Mouse (Mus musculus) G1E (cell line): ENCODE measurements around the gene Wscd1. TPM values are rescaled to one million over a fixed set of nuclear protein-coding genes. Genes with fewer than 3 reads are reported as not detected.

ENCODE experiments used
- ATAC-seq: 2 replicates; pipeline ENCODE4 v1.8.0; 2016; ENCODE audit warnings: mild to moderate bottlenecking; ENCODE audit not compliant: insufficient number of reproducible peaks, poor library complexity, low FRiP score, severe bottlenecking; ENCODE audit errors: extremely low read depth
- DNase-seq: peaks from one replicate; pipeline ENCODE4 v3.0.0; 2012; ENCODE audit warnings: low spot score
- H3K27me3 ChIP-seq: 2 replicates; pipeline ENCODE4 v1.6.1; 2012; ENCODE audit warnings: mild to moderate bottlenecking, low read length, inconsistent platforms; ENCODE audit not compliant: insufficient read depth
- H3K36me3 ChIP-seq: replicated peaks from 2 replicates; pipeline ENCODE3; 2012; ENCODE audit warnings: mild to moderate bottlenecking, inconsistent platforms
- H3K4me1 ChIP-seq: 2 replicates; pipeline ENCODE4 v1.6.1; 2012; ENCODE audit warnings: low read depth, low read length, inconsistent platforms, mixed read lengths; ENCODE audit not compliant: insufficient read depth
- H3K4me3 ChIP-seq: 2 replicates; pipeline ENCODE4 v1.5.1; 2012; ENCODE audit warnings: low read depth, mild to moderate bottlenecking, inconsistent platforms, low read length, moderate library complexity, mixed read lengths
- H3K9me3 ChIP-seq: replicated peaks from 2 replicates; pipeline ENCODE4 v1.6.1; 2012; ENCODE audit warnings: inconsistent platforms
- CTCF ChIP-seq: IDR thresholded peaks from 2 replicates; pipeline ENCODE4 v1.5.1; 2012; ENCODE audit warnings: low read depth, low read length, inconsistent platforms, mixed read lengths
- GATA1 ChIP-seq: IDR thresholded peaks from 2 replicates; pipeline ENCODE4 v1.6.1; 2012; ENCODE audit warnings: borderline replicate concordance, low read length, inconsistent platforms, mixed read lengths
- GATA2 ChIP-seq: IDR thresholded peaks from 2 replicates; pipeline ENCODE4 v1.6.1; 2012; ENCODE audit warnings: low read depth, low read length, inconsistent platforms, borderline replicate concordance
- POLR2AphosphoS5 ChIP-seq: IDR thresholded peaks from 2 replicates; pipeline ENCODE4 v1.6.1; 2012; ENCODE audit warnings: low read depth, low read length, inconsistent platforms; ENCODE audit not compliant: insufficient replicate concordance
- TAL1 ChIP-seq: conservative IDR thresholded peaks from 2 replicates; pipeline ENCODE4 v1.6.1; 2012; ENCODE audit warnings: low read depth, low read length, inconsistent platforms, mixed read lengths
- polyA plus RNA-seq: library from polyadenylated mRNA; stranded (reverse); fragments of >175 nt; gene quantifications from 2 replicates; pipeline ENCODE4 v1.2.3, GENCODE M21; 2012
- total RNA-seq, 2 experiments: library from RNA; stranded (forward) in 1 of 2; stranded (reverse) in 1 of 2; fragments of 200-1000 nt in 1 of 2; fragments of >200 nt in 1 of 2; fragmentation: Nextera tagmentation in 1 of 2; gene quantifications; 2 replicates each; pipeline ENCODE4 v1.2.3; 2014 to 2017

Gene Wscd1
- total and polyA plus RNA-seq, 3 experiments, result 0.33 TPM; not detected in 2

DNA sequence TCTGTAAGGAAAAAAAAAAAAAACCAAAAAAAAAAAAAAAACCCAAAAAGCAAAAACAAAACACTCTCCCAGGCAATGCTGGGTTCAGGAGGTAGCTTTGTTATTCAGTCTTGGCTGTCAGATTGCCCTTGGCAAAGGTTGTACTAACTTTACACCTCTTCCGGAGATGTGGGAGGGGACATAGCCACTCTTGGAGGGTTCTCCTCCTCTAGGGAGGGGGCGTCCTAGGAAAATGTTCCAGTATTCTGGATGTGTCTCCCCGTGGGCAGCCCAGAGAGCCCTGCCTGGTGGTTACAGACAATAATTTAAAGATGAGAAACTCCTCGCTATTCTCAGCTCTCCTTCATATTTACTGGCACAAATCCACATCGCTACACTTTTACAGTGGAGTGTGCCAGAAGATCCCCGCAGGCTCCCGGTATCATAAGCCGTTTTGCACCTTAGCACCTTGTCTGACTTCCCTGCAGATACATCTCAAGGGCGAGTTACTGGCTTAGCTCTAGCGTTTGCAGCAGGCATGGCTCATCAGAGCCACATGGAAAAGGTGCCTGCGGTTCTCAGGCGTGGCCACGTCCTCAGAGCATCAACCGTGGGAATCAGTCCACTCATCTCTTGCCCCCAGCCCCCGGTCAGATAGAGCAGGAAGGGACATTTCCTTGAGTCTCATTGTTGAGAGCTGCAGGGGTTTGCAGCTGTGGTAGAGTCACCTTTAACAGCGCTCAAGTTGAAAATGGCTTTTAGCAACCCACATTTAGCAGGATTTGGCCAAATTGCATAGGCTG, 24.5 kb downstream of the Wscd1 start:
- no peaks in the 10 kb centered on the region for H3K36me3 ChIP-seq
- H3K4me3 ChIP-seq, result no peak overlapping the region; the same call in 1 of the 2 replicates
- ATAC-seq (no peak), DNase-seq (no peak)
- TF ChIP-seq GATA2, result no peak
- H3K4me1 ChIP-seq, result no peaks in the 10 kb centered on the region
- H3K27me3 ChIP-seq, result no peaks in the 10 kb centered on the region
- H3K9me3 ChIP-seq, result peaks cover 85% of the 10 kb centered on the region

DNA sequence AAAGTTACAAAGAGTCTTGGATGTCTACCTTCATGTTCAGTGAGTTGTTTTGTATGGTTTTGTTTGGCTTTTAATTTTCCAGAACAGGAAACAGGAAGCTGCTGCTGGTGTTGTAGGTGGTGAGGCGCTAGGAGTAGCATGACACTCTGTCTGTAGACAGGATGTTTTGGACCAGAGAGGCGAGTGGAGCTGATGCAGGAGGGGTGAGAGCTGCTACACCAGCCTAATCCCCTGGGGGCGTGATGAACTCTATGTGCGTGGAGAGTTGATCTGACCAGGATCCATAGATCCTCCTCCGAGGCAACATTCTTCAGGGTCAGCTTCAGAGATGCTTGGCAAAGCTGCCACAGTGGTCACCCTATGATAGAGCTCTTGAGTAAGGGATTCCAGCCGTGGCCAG, 25.3 kb downstream of the Wscd1 start:
- DNase-seq, result no peak
- H3K4me3 ChIP-seq, result no peak overlapping the region
- H3K36me3 ChIP-seq, result no peaks in the 10 kb centered on the region
- H3K4me1 ChIP-seq, result no peaks in the 10 kb centered on the region
- ATAC-seq, result no peak
- no peaks in the 10 kb centered on the region for H3K27me3 ChIP-seq
- H3K9me3 ChIP-seq, result peaks cover 85% of the 10 kb centered on the region
- TF ChIP-seq CTCF (no peak), GATA1 (no peak), TAL1 (no peak), POLR2AphosphoS5 (no peak), GATA2 (no peak)

DNA sequence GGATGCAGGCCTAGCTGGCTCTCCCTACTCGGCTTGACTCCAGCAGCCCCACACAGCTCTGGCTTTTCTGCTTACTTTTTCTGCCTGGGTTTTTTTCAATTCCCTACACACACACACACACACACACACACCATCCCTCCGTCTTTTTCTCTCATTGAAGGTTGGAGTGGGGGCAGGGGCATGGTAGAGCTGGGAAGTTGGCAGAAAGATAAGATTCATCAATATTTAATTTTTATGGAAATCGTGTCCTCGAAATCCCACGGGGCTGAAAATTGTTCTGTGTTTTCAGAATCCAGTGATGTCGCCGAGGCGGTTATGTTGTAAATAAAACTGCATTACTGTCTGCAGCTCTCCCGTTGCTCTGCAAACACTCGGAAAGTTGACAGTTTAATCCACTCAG, 29.9 kb downstream of the Wscd1 start:
- Histone ChIP-seq H3K27me3 (no peaks in the 10 kb centered on the region), H3K36me3 (no peaks in the 10 kb centered on the region), H3K4me1 (no peaks in the 10 kb centered on the region), H3K4me3 (no peak overlapping the region), H3K9me3 (peaks cover 84% of the 10 kb centered on the region)
- no peak for DNase-seq
- no peak for ATAC-seq
- TF ChIP-seq CTCF, result no peak
- no peak for TF ChIP-seq TAL1
- no peak for TF ChIP-seq GATA1
- TF ChIP-seq POLR2AphosphoS5, result no peak
- TF ChIP-seq GATA2, result no peak

DNA sequence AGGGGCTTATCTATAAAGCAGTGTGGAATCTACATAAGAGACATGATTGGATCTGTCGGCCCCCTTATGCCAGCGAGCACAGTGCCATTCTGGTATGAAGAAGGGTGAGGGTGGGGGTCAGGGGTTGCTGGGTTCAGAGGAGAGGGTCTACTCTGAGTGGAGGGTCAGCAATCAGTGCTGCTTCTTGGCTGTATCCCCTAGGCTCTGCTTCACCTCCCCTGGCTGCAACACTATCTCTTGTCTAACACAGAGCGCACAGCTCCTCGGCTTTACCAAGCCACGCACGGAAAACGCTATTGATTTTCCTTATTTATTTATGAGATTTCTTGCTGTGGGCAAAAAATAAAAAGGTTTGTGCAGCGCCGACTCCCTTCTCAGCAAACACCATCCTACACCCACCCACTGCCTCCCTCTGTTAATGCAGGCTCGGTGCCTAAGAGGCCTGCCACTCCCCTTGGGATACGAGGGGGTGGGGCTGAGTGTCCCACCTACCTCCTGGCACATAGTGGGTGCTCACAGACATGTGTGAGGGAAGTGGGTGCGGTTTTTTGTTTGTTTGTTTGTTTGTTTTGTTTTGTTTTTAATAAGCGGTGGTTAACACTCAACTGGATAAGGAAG, 32.1 kb downstream of the Wscd1 start:
- H3K27me3 ChIP-seq, result no peaks in the 10 kb centered on the region
- ATAC-seq, result no peak

DNA sequence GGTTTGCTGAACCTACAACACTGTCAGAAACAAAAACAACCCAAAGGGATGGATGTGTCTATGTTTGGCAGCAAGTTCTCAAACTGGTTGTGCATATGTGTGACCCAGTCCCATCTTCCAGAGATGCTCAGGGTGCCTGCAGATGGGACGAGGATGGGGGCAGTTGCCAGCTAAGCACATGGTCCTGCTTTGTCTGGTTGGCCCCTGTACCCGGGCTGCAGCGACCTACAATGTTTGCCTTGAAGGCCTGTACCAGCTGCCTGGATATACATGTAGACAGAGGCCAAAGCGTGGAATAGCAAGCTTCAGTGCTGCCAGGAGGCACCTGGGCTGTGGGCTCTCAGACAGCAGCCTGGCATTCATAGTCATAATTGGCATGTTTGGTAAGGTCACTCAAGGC, 35.8 kb downstream of the Wscd1 start:
- no peaks in the 10 kb centered on the region for H3K36me3 ChIP-seq
- peaks cover 84% of the 10 kb centered on the region for H3K9me3 ChIP-seq
- DNase-seq (no peak), ATAC-seq (no peak)
- H3K4me3 ChIP-seq, result no peak overlapping the region
- no peak for TF ChIP-seq TAL1
- no peak for TF ChIP-seq GATA2
- TF ChIP-seq CTCF, result no peak
- no peak for TF ChIP-seq GATA1
- TF ChIP-seq POLR2AphosphoS5, result no peak
- no peaks in the 10 kb centered on the region for H3K4me1 ChIP-seq
- no peaks in the 10 kb centered on the region for H3K27me3 ChIP-seq

More for the DNA sequence above, 32.1 kb downstream of the Wscd1 start:
- no peak overlapping the region for H3K4me3 ChIP-seq
- DNase-seq, result no peak
- peaks cover 83% of the 10 kb centered on the region for H3K9me3 ChIP-seq
- no peak for TF ChIP-seq POLR2AphosphoS5
- no peak for TF ChIP-seq CTCF
- no peak for TF ChIP-seq GATA1
- no peak for TF ChIP-seq GATA2
- no peak for TF ChIP-seq TAL1
- H3K36me3 ChIP-seq, result no peaks in the 10 kb centered on the region
- no peaks in the 10 kb centered on the region for H3K4me1 ChIP-seq

DNA sequence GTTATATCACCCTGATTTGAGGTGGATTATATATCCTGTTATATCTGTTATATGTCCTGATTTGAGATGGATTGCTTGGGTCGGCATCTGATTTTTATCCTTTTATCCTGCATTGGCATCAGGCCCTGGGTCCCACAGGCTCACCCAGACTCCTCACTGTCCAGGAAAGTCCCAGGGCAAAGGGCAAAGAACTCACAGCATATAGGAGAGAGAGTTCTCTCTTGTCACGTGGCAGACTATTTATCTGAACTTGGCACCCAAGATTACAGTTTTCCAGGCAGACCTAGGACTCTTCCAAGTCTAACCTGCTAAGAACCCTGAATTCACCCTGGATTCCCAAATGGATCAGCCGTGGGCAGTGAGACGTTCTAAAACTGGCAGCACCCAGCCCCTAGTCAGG, 38.5 kb downstream of the Wscd1 start:
- Histone ChIP-seq H3K36me3 (no peaks in the 10 kb centered on the region), H3K4me3 (no peak overlapping the region), H3K9me3 (peaks cover 74% of the 10 kb centered on the region), H3K27me3 (no peaks in the 10 kb centered on the region), H3K4me1 (no peaks in the 10 kb centered on the region)
- TF ChIP-seq TAL1, result no peak
- TF ChIP-seq GATA1, result no peak
- TF ChIP-seq POLR2AphosphoS5, result no peak
- no peak for ATAC-seq
- DNase-seq, result no peak
